Mouse (Mus musculus): ENCODE measurements at regions not wholly inside any gene's neighbourhood (a gene's known extent, or its start where the extent isn't known, plus 50 kb on each side); places are given as distances from the start of the nearest gene placed in this dataset.

DNA sequence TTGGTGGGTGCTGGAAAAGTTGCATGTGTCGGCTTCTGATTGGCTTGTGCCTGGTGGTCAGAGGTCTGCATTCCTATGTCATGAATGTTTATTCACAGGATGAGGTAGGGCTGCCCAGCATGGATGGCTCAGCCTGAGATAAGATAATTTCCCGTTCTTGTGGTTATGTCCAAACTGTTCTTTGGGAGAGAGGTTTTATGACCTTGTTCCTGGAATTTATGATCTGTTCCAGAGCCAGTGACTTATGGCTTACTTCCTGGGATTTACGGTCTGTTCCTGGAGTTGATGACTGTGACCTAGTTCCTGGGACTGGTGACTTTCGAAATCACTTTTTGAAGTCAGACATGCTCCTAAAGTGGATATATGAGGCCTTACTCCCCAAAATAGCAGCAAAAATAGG, 76.4 kb upstream of the Trim24 start:
- TF ChIP-seq CTCF (IDR thresholded peaks at IDR 0.05; ENCODE audit: control insufficient read depth, insufficient read depth, insufficient replicate concordance, low read depth, low read length) (no peak), POLR2A (IDR thresholded peaks at IDR 0.05; ENCODE audit: control insufficient read depth, low read depth, low read length) (no peak)
